Comparison of ENCODE assay signal across 10 mouse cellular contexts in genomic region chr15:7134454-7135052, GRCm38 (mm10). TPM values are rescaled to one million over a fixed set of nuclear protein-coding genes. Genes with fewer than 3 reads are reported as not detected.
DNase-seq lines count a peak whose midpoint lies in the region; TF ChIP-seq lines count a peak whose summit lies in the region.
"Had no signal": no experiment of that assay in that cellular context is flagged by ENCODE, and none has a peak within 500 bp of the region (broad histone marks: within the 10 kb centered on the region; RNA-seq: fewer than 3 reads in every experiment).

No protein-coding gene starts in this region.

- no peak overlapping the region for H3K4me3 ChIP-seq in left cerebral cortex, adult 2 months
- H3K4me3 ChIP-seq in megakaryocyte, embryonic 14.5 days (replicated peaks), result peak overlapping the region; percentile 23
- H3K4me3 ChIP-seq: limb, embryonic 13.5 days had no signal

- intact Hi-C loops in left cerebral cortex, adult 2 months (cut with DNase I), result loop anchor here (2.0 to 5.0 kb wide), 2 partner anchors 92 to 427 kb away; partner anchors contain the start of gene Rictor

- no peaks in the 10 kb centered on the region for H3K9me3 ChIP-seq in megakaryocyte, embryonic 14.5 days
- H3K9me3 ChIP-seq: limb, embryonic 13.5 days had no signal

- DNase-seq in cerebellum, adult 9-10 months, result peak; percentile 34
- no peak for DNase-seq in cerebellum, adult 8-10 months
- DNase-seq in left cerebral cortex, adult 2 months (ENCODE audit: extremely low spot score in 1 of 2, low spot score in 2 of 2), result peak in 1 of 2 experiments; percentile 23
- no peak for DNase-seq in left cerebral cortex, adult 11 months (ENCODE audit: low spot score)
- DNase-seq in c-Kit-positive CD71-positive TER-119-positive erythroid progenitor cells, embryonic 14.5 days (ENCODE audit: low spot score), result peak; percentile 10
- DNase-seq in urinary bladder, adult 18-20 months (ENCODE audit: low spot score in 2 of 2), result no peak
- DNase-seq in left cerebral cortex, adult 8-10 months (ENCODE audit: low spot score in 2 of 2), result no peak
- DNase-seq: right cerebral cortex, postnatal 25 days had no signal

- TF ChIP-seq CTCF in left cerebral cortex, adult 2 months (IDR thresholded peaks at IDR 0.05), result peak; percentile 66

- no peak overlapping the region for H3K27ac ChIP-seq in left cerebral cortex, adult 2 months
- H3K27ac ChIP-seq: limb, embryonic 13.5 days had no signal

- peaks cover 55% of the 10 kb centered on the region for H3K27me3 ChIP-seq in megakaryocyte, embryonic 14.5 days (replicated peaks)

- H3K4me1 ChIP-seq in megakaryocyte, embryonic 14.5 days, result peaks cover 75% of the 10 kb centered on the region

- H3K36me3 ChIP-seq in megakaryocyte, embryonic 14.5 days (replicated peaks; ENCODE audit: low read length), result peaks cover 19% of the 10 kb centered on the region
- H3K36me3 ChIP-seq: limb, embryonic 13.5 days had no signal

RNA-seq across cellular contexts. Expression of gene Lifr, which starts 44.1 kb away (rescaled TPM):
- total RNA-seq in left cerebral cortex, adult 2 months (2021), result 10 to 100 TPM; 47.8 to 56.1 TPM
- polyA plus RNA-seq in megakaryocyte, embryonic 14.5 days (2012; ENCODE audit: insufficient read depth, low replicate concordance), result 18.9 TPM in 1 of 2 replicates, not detected in the other
- 10 to 100 TPM; 42.3 to 53.0 (median 44.8) TPM for total RNA-seq in left cerebral cortex, adult 8-10 months (2022)

Comparison
In these comparisons a context has a peak if more than half of its experiments do, and no peak if none do; other contexts are left out.
1. DNase-seq: peak in cerebellum, adult 9-10 months (single experiment) and c-Kit-positive CD71-positive TER-119-positive erythroid progenitor cells, embryonic 14.5 days (single experiment); none in cerebellum, adult 8-10 months (single experiment), left cerebral cortex, adult 11 months (single experiment), urinary bladder, adult 18-20 months (0 of 2) and left cerebral cortex, adult 8-10 months (0 of 2).